Mouse (Mus musculus): ENCODE measurements around the gene Hoxd4. TPM values are rescaled to one million over a fixed set of nuclear protein-coding genes. Genes with fewer than 3 reads are reported as not detected.

Hoxd4 gene
- polyA plus RNA-seq, 1 experiment, result not detected

DNA sequence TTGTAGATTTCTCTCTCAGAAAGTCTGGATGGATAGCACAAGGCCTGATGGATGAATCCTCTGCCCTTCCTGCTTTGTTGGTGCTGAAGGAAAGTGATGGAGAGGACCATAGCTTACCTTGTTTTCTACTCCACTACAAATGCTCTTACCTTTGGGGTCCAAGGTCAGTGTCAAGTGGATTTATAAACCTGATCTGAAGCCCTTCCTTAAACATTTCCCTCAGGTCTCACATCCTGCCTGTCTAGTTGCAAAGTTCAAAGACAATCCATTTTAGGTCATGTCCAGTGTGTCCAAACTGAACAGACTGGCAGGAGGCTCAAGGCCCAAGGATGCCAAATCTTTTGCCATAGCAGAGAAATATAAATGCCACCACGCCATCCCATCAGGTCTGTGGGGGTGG lies 40.1 kb downstream of the Hoxd4 start:
- no peak for TF ChIP-seq POLR2A (IDR thresholded peaks at IDR 0.05; ENCODE audit: insufficient read length, low read depth)
- peaks cover 44% of the 10 kb centered on the region for H3K27me3 ChIP-seq (ENCODE audit: control insufficient read depth, insufficient read depth, insufficient read length)
- no peak overlapping the region for H3ac ChIP-seq (ENCODE audit: control insufficient read depth, insufficient read length)
- H3K4me2 ChIP-seq (ENCODE audit: low read depth), result no peak overlapping the region
- H3K79me2 ChIP-seq (ENCODE audit: control insufficient read depth, insufficient read depth), result no peaks in the 10 kb centered on the region
- no peak overlapping the region for H3K4me3 ChIP-seq
- no peaks in the 10 kb centered on the region for H3K36me3 ChIP-seq (ENCODE audit: control insufficient read depth, insufficient read depth)

DNA sequence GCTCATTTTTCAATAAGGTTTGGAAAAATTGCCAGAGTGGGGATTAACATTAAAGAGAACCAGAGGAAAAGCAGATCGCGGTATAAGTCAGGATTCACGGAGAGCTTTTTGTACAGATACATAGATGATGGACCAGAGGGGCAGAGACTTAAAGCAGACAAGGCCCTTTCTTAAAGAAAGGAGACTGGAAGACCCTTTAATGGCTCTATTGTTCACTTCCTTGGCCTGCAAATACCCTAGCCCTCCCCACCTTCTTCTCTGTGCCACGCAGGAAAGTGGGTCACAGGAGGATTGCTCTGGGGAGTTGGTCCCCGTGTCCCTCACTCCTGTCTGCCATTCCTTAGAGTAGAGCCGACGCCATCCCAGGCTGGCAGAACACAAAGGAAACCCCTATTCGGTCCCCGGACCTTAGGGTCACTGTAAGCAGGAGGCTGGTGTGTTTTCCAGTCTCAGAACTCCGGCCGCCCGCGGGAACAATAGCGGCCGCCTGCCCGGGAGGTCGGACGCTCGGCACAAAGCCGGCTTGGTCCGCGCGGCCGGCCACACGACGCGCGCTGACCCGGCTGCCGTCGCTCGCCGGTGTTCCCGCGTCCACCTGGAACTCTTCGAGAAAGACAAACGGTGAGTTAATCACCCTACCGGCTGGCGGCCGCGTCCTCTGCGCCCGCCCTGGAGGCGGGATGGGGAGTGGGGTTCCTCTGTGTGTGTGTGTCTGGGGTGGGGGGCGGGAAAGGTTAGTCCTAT lies 40.9 kb downstream of the Hoxd4 start:
- TF ChIP-seq MAX (IDR thresholded peaks at IDR 0.05; ENCODE audit: low read depth) (no peak), POLR2AphosphoS2 (IDR thresholded peaks at IDR 0.05; ENCODE audit: insufficient read length, low read depth) (no peak), E2F4 (IDR thresholded peaks at IDR 0.05; ENCODE audit: insufficient read depth) (no peak), POLR2A (IDR thresholded peaks at IDR 0.05; ENCODE audit: insufficient read length, low read depth) (no peak), MYOD1 (IDR thresholded peaks at IDR 0.05; ENCODE audit: control insufficient read depth in 1 of 3, insufficient read length in 2 of 3, low read depth in 2 of 3) (no peak), TCF12 (IDR thresholded peaks at IDR 0.05; ENCODE audit: insufficient read depth, poor library complexity, severe bottlenecking) (no peak), TCF3 (IDR thresholded peaks at IDR 0.05; ENCODE audit: insufficient read length, low read depth) (no peak), USF1 (IDR thresholded peaks at IDR 0.05; ENCODE audit: low read depth) (no peak), CEBPB (IDR thresholded peaks at IDR 0.05; ENCODE audit: insufficient read depth, poor library complexity, severe bottlenecking) (no peak)
- no peaks in the 10 kb centered on the region for H3K36me3 ChIP-seq (ENCODE audit: control insufficient read depth, insufficient read depth)
- H3K27me3 ChIP-seq (ENCODE audit: control insufficient read depth, insufficient read depth, insufficient read length), result peaks cover 40% of the 10 kb centered on the region
- H3K4me3 ChIP-seq, result no peak overlapping the region
- H3K79me2 ChIP-seq (ENCODE audit: control insufficient read depth, insufficient read depth), result no peaks in the 10 kb centered on the region
- no peak overlapping the region for H3ac ChIP-seq (ENCODE audit: control insufficient read depth, insufficient read length)
- H3K4me2 ChIP-seq (ENCODE audit: low read depth), result no peak overlapping the region

DNA sequence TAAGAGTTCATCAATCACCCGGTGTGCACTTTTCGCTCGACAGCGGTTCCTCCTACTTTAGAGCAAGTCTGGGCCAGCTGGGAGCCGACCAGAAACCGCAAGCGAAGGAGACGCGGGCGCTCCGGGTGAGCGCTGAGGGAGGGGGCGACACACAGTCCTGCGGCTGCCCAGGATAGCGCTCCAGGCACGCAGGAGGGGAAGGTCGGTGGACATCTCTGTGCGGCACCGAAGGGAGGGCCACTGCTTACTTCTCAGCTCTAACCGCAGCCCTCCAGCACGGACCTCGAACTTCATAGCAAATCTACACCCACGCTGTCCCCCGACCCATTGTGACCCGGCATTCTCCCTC lies 41.4 kb downstream of the Hoxd4 start:
- Histone ChIP-seq H3K36me3 (ENCODE audit: control insufficient read depth, insufficient read depth) (no peaks in the 10 kb centered on the region), H3K79me2 (ENCODE audit: control insufficient read depth, insufficient read depth) (no peaks in the 10 kb centered on the region), H3K4me3 (no peak overlapping the region), H3K27me3 (ENCODE audit: control insufficient read depth, insufficient read depth, insufficient read length) (peaks cover 40% of the 10 kb centered on the region), H3K4me2 (ENCODE audit: low read depth) (no peak overlapping the region), H3ac (ENCODE audit: control insufficient read depth, insufficient read length) (no peak overlapping the region)
- TF ChIP-seq POLR2A (IDR thresholded peaks at IDR 0.05; ENCODE audit: insufficient read length, low read depth) (no peak), MYOD1 (IDR thresholded peaks at IDR 0.05; ENCODE audit: control insufficient read depth in 1 of 3, insufficient read length in 2 of 3, low read depth in 2 of 3) (no peak), CEBPB (IDR thresholded peaks at IDR 0.05; ENCODE audit: insufficient read depth, poor library complexity, severe bottlenecking) (no peak), SRF (IDR thresholded peaks at IDR 0.05; ENCODE audit: control insufficient read depth, insufficient read length, low read depth) (no peak), TCF3 (IDR thresholded peaks at IDR 0.05; ENCODE audit: insufficient read length, low read depth) (no peak), USF1 (IDR thresholded peaks at IDR 0.05; ENCODE audit: low read depth) (no peak), POLR2AphosphoS2 (IDR thresholded peaks at IDR 0.05; ENCODE audit: insufficient read length, low read depth) (no peak), E2F4 (IDR thresholded peaks at IDR 0.05; ENCODE audit: insufficient read depth) (no peak), MYOG (IDR thresholded peaks at IDR 0.05; ENCODE audit: control insufficient read depth in 1 of 3, insufficient read depth in 1 of 3, insufficient read length in 2 of 3, low read depth in 2 of 3) (no peak), MAX (IDR thresholded peaks at IDR 0.05; ENCODE audit: low read depth) (no peak), TCF12 (IDR thresholded peaks at IDR 0.05; ENCODE audit: insufficient read depth, poor library complexity, severe bottlenecking) (no peak), REST (IDR thresholded peaks at IDR 0.05; ENCODE audit: insufficient read depth, insufficient read length) (no peak)

DNA sequence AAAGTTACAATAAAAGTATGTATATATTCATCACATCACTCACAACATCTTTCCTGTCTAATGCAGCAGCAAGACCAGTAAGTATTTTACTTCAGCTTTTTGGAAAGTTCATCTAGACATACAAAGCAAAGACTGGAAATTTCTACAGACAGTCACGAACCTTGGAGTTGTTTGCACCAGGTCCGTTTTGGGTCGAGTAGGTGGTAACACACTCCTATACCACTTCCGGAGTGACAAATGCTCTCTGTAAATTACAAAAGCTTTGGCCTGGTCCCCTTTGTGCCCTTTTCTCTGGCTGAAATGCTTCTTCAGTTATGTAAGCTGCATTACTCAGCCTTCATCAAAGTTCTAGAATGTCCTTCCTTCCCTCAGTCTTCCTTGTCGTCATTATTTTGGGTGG lies 42.0 kb downstream of the Hoxd4 start:
- no peak overlapping the region for H3K4me2 ChIP-seq (ENCODE audit: low read depth)
- no peak overlapping the region for H3ac ChIP-seq (ENCODE audit: control insufficient read depth, insufficient read length)
- no peaks in the 10 kb centered on the region for H3K36me3 ChIP-seq (ENCODE audit: control insufficient read depth, insufficient read depth)
- no peaks in the 10 kb centered on the region for H3K79me2 ChIP-seq (ENCODE audit: control insufficient read depth, insufficient read depth)
- peaks cover 40% of the 10 kb centered on the region for H3K27me3 ChIP-seq (ENCODE audit: control insufficient read depth, insufficient read depth, insufficient read length)
- TF ChIP-seq MYOD1 (IDR thresholded peaks at IDR 0.05; ENCODE audit: control insufficient read depth in 1 of 3, insufficient read length in 2 of 3, low read depth in 2 of 3) (no peak), POLR2A (IDR thresholded peaks at IDR 0.05; ENCODE audit: insufficient read length, low read depth) (no peak), E2F4 (IDR thresholded peaks at IDR 0.05; ENCODE audit: insufficient read depth) (no peak), POLR2AphosphoS2 (IDR thresholded peaks at IDR 0.05; ENCODE audit: insufficient read length, low read depth) (no peak), MAX (IDR thresholded peaks at IDR 0.05; ENCODE audit: low read depth) (no peak), MYOG (IDR thresholded peaks at IDR 0.05; ENCODE audit: control insufficient read depth in 1 of 3, insufficient read depth in 1 of 3, insufficient read length in 2 of 3, low read depth in 2 of 3) (no peak), SRF (IDR thresholded peaks at IDR 0.05; ENCODE audit: control insufficient read depth, insufficient read length, low read depth) (no peak), REST (IDR thresholded peaks at IDR 0.05; ENCODE audit: insufficient read depth, insufficient read length) (no peak), USF1 (IDR thresholded peaks at IDR 0.05; ENCODE audit: low read depth) (no peak), CEBPB (IDR thresholded peaks at IDR 0.05; ENCODE audit: insufficient read depth, poor library complexity, severe bottlenecking) (no peak), TCF3 (IDR thresholded peaks at IDR 0.05; ENCODE audit: insufficient read length, low read depth) (no peak), TCF12 (IDR thresholded peaks at IDR 0.05; ENCODE audit: insufficient read depth, poor library complexity, severe bottlenecking) (no peak)
- H3K4me3 ChIP-seq, result no peak overlapping the region

DNA sequence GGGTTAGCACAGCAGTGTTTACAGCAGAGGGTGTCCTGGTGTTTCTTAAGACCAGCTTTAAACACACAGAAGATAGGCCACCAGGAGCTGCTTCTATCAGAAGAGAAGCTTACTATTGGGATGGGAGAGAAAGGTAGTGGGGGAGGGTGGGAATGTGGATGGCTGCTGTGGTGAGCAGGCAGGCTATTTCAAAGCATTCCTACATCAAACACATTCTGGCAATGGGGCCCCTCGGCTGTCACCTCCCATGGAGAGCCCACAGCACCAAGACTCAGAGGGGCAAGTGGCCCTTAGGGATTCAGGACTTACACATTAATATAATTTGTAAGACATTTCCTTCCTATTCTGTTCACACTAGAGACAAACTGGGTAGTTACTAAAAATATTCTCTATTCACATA lies 48.4 kb downstream of the Hoxd4 start:
- Histone ChIP-seq H3ac (ENCODE audit: control insufficient read depth, insufficient read length) (no peak overlapping the region), H3K27me3 (ENCODE audit: control insufficient read depth, insufficient read depth, insufficient read length) (peaks cover 10% of the 10 kb centered on the region)
- no peak for TF ChIP-seq MAX (IDR thresholded peaks at IDR 0.05; ENCODE audit: low read depth)

More for the DNA sequence above, 48.4 kb downstream of the Hoxd4 start:
- H3K4me2 ChIP-seq (ENCODE audit: low read depth), result no peak overlapping the region
- no peaks in the 10 kb centered on the region for H3K79me2 ChIP-seq (ENCODE audit: control insufficient read depth, insufficient read depth)
- H3K36me3 ChIP-seq (ENCODE audit: control insufficient read depth, insufficient read depth), result no peaks in the 10 kb centered on the region
- no peak overlapping the region for H3K4me3 ChIP-seq

All from myocyte (in vitro differentiated cells).